Mouse (Mus musculus) bone marrow macrophage, adult 2 months (primary cell): Measurements from ENCODE around the gene Gtf2ird2. TPM values are rescaled to one million over a fixed set of nuclear protein-coding genes. Genes with fewer than 3 reads are reported as not detected.

ENCODE experiments used
- H3K27ac ChIP-seq: 2 replicates; pipeline ENCODE4 v1.5.1; 2012; ENCODE audit warnings: low read depth, low read length; ENCODE audit not compliant: insufficient read depth
- H3K4me1 ChIP-seq: 2 replicates; pipeline ENCODE4 v1.6.1; 2012; ENCODE audit warnings: low read length; ENCODE audit not compliant: control insufficient read depth, insufficient read depth
- H3K4me3 ChIP-seq: 2 replicates; pipeline ENCODE4 v1.5.1; 2012; ENCODE audit warnings: mild to moderate bottlenecking, low read length, moderate library complexity; ENCODE audit not compliant: insufficient read depth
- CTCF ChIP-seq: IDR thresholded peaks from 2 replicates; pipeline ENCODE4 v1.5.1; 2012; ENCODE audit warnings: low read depth, mild to moderate bottlenecking, low read length, moderate library complexity
- POLR2A ChIP-seq: IDR thresholded peaks from 2 replicates; pipeline ENCODE4 v1.6.1; 2012; ENCODE audit warnings: mild to moderate bottlenecking, low read depth, low read length, borderline replicate concordance
- polyA plus RNA-seq: library from polyadenylated mRNA; stranded (reverse); fragments of >200 nt; gene quantifications from 2 replicates; pipeline ENCODE4 v1.2.4, GENCODE M21; 2012; ENCODE audit not compliant: missing spikeins, insufficient read depth, insufficient read length

The Gtf2ird2 gene
- polyA plus RNA-seq, 1 experiment: 5.5 TPM

DNA sequence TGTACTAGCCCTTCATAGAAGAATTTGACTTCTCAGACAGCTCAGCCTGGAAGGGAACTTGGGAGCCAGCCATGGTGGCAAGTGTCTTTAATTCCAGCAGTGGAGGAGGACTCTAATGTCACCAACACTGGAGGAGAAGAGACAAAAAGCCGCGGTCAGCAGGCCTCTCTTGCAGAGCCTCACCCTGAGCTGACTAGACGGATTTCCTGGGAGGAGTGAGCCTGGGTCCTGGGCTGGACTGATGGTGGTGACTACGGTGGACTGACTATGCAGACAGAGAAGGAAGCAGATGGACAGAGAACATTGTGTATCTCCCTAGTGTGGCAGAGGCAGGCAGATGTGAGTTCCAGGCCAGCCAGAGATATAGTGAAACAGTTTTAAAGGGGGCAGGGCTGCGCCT lies 47.6 kb downstream of the Gtf2ird2 start:
- Histone ChIP-seq H3K4me1 (peaks cover 53% of the 10 kb centered on the region), H3K4me3 (no peak overlapping the region), H3K27ac (peak overlapping the region; percentile 91)
- TF ChIP-seq CTCF (no peak), POLR2A (no peak)

DNA sequence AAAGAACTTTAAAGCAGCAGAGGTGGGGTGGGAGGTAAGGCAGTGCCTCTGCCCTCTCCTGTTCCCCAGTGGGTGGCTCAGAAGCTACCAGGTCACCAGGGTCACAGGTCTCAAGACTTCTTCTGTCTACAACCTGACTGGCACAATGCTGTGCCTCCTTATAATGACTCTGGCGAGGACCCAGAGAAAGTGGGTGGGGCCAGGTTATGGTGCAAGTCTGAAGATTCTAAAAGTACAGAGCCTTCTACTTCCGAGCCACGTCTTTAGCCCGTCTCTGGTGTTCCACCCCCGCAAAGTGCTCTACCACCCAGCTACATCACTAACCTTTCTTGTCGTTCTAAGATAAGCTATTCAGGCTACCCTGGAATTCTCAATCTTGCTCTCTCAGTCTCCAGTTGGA lies 48.3 kb downstream of the Gtf2ird2 start:
- no peak for TF ChIP-seq CTCF
- TF ChIP-seq POLR2A: no peak
- peak overlapping the region; percentile 91 for H3K27ac ChIP-seq
- peak overlapping the region; percentile 31; the same call in 1 of the 2 replicates for H3K4me3 ChIP-seq
- peaks cover 52% of the 10 kb centered on the region for H3K4me1 ChIP-seq

DNA sequence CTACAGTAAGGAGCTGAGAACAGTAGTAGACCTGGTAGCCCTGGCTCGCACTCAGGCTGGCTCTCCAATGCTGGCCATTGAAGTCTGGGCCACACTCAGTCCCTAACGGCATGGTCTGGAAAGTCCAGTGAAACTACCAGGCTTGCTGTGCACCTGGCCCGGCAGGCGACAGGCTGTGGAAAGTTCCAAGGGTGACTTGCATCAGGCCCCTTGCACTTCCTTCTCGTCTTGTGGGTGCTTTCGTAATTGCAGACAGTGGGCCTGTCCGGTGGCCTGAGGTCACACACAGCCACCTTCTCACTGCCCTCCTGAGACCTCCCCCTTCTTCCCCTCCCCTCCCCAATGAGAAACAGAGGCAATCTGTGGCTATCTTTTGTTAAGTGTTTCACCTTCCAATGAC lies 48.7 kb downstream of the Gtf2ird2 start:
- Histone ChIP-seq H3K27ac (peak overlapping the region; percentile 91), H3K4me3 (peak overlapping the region; percentile 31), H3K4me1 (peaks cover 48% of the 10 kb centered on the region)
- TF ChIP-seq POLR2A (no peak), CTCF (no peak)

DNA sequence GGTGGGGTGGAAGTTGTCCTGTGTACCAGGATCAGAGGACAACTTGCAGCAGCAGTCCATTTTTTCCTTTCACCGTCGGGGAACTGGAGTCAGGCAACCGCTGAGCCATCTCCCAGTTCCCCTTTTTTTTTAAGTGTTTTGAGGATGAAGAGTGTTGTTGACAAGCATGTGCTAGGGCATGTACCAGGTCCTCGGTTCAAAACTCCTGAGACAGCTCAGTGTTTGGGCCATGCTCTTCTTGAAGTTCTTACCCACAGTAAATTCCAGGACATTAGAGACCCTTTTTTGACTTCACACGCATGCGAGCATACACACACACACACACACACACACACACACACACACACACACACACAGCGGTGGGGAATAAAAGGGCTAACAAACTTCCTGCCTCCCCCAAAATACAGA lies 49.4 kb downstream of the Gtf2ird2 start:
- Histone ChIP-seq H3K4me3 (no peak overlapping the region), H3K4me1 (peaks cover 48% of the 10 kb centered on the region), H3K27ac (peak overlapping the region; percentile 91)
- TF ChIP-seq POLR2A (no peak), CTCF (no peak)

DNA sequence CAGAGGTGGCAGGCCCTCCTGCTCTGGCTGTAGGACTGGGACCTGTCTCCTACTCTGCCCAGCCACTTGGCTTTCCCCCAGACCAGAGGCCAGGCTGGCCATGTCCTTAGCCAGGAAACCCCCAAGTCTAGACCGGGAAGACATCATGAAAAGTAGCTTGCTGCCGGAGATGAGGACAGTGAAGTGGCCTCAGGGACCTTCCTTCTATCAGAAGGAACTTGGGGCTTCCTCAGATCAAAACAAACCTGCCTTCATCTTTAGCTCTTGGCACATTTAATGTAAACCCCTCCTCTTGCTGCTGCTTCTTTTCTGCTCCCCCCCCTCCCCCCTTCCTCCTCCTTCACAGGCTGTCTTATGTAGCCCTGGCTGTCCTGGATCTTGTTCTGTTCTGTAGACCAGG lies 50.4 kb downstream of the Gtf2ird2 start:
- no peak for TF ChIP-seq POLR2A
- TF ChIP-seq CTCF: no peak
- Histone ChIP-seq H3K4me1 (peaks cover 48% of the 10 kb centered on the region), H3K27ac (peak overlapping the region; percentile 91), H3K4me3 (no peak overlapping the region)

DNA sequence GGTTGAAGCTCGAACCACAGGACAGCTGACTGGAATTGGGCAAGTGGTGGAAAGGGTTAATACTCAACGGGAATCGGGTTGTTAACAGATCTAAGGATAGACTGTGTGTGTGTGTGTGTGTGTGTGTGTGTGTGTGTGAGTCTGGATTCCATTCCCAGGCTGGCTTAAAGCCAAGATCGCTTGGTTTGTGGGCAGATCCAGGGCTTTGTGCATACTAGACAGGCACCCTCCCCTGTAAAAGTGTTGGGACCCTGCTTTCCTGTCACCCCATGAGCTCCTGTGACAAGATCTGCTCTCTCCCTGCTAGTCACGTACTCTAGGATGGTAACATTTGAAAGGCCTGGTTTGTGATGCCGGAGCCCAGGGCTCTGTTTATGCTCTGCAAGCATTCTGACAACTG lies 51.3 kb downstream of the Gtf2ird2 start:
- TF ChIP-seq CTCF (no peak), POLR2A (no peak)
- Histone ChIP-seq H3K4me1 (peaks cover 46% of the 10 kb centered on the region), H3K27ac (no peak overlapping the region), H3K4me3 (no peak overlapping the region)

DNA sequence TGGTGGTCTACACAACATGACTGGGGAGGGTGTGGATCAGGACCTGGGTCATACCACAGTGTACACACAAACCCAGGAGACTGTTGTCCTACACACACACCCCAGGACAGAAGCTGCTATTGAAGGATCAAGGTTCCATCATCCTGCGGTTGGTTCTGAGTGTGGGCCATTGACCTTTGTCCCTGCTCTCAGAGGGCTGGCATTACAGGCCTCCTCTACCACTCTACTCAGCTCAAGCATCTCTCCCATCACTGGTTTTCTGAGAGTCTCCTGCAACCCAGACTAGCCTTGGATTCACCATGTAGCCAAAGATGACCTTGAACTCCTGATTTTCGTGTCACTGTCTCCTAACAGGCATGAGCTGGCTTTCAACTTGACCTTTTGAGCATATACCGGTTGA lies 52.4 kb downstream of the Gtf2ird2 start:
- Histone ChIP-seq H3K4me3 (no peak overlapping the region), H3K27ac (no peak overlapping the region), H3K4me1 (peaks cover 37% of the 10 kb centered on the region)
- TF ChIP-seq POLR2A (no peak), CTCF (no peak)

DNA sequence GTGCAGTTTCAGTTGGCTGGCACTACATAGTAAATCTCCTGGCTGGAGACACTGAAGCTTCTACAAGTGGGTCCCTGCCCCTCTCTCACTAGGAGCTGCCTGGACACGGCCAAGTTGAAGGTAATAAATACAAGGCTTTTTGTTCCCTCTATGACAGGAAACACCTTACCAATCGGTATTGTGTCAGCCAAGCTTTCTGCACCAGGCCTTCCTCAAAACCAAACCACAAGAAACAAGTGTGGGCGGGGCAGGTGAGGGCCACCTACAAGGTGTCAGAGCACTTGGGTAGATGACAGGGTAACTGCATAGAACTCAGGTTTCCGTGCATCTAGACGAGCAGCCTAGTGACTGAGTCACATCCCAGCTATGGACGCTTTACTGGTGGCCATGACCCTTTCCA lies 53.0 kb downstream of the Gtf2ird2 start:
- Histone ChIP-seq H3K4me3 (no peak overlapping the region), H3K27ac (no peak overlapping the region), H3K4me1 (peaks cover 33% of the 10 kb centered on the region)
- TF ChIP-seq CTCF (no peak), POLR2A (no peak)

DNA sequence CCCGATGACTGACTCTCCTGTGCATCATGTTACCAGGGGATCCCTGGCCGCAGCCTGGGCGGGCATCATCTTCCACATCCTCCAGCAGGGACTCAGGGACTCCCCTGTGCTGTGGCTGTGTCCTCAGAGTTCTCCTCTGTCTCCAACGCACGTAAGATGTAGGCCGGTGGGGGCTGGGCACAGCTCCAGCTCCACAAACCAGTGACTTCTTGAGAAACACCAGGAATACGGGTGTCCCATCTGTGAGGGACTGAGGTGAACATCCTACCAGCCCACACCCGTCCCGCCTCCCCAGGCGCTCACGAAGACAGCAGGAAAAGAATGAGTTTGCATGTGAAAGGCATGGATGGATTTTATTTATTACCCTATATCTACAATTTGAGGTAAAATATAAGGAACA lies 53.7 kb downstream of the Gtf2ird2 start:
- H3K4me1 ChIP-seq: peaks cover 29% of the 10 kb centered on the region
- H3K4me3 ChIP-seq: no peak overlapping the region
- no peak overlapping the region for H3K27ac ChIP-seq
- TF ChIP-seq POLR2A (no peak), CTCF (no peak)

DNA sequence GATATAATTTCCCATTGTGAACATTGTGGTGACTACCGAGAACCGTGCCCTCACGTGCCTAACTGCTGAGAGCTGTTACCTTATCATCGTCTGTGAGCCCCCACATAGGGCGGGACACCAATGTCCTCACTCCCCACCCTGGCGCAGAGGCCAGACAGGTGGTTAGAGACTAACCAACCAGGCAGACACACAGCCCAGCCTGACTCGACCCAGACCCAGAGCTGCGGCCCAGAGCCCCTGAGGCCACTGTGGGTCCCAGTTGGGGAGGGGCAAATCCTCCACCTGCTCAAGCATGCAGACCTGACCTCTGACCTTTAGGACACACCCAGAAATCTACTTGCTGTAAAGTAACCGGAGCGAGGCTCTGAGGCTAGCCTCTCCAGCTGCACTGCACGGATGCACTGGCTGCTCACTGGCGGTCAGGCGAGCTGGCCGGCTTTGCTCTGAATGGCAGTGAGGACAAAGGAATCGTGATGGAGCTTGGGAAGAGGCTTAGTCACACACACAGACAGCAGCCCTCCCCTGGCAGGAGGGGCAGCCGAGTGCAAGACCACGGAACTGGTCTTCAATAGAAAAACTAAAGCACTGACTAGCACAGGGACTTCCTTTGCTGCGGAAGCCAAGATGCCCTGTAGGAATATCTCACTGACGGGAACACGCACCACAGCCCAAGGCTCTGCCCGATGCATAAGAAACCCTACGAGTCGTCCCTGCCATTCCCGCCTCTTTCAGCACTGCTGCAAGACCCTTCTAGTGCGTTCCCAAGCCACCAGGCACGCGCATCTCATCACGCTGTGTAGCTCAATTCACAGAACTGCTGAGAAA lies 54.3 kb downstream of the Gtf2ird2 start:
- H3K27ac ChIP-seq: no peak overlapping the region
- H3K4me1 ChIP-seq: peaks cover 26% of the 10 kb centered on the region
- no peak overlapping the region for H3K4me3 ChIP-seq
- no peak for TF ChIP-seq POLR2A
- TF ChIP-seq CTCF: no peak

DNA sequence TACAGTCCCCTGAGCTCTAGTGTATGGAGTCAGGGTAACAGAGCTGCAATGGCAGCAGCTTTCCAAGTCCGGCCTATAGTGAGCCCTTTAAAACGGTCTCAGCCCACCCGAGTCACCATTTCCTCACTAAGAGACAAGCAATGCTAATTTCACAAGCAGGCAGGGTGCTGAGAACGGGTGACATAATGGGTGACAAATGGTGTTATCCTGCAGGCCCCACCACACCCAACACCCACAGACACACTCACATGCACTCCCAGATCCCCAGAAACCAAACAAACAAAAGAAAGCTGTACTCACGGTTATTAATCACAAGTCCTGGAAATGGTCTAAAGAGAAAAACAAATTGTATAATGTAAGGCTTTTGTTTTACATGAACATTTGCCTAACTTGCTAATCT lies 58.0 kb downstream of the Gtf2ird2 start:
- Histone ChIP-seq H3K27ac (no peak overlapping the region), H3K4me3 (no peak overlapping the region), H3K4me1 (0 out of 2 replicates have a peak, but pooled peaks cover 2% of the 10 kb centered on the region)
- TF ChIP-seq POLR2A (no peak), CTCF (no peak)
